Mouse (Mus musculus): ENCODE results near the gene 3110082J24Rik.

- TF ChIP-seq POLR2A (IDR thresholded peaks at IDR 0.05; ENCODE audit: borderline replicate concordance, extremely low read depth, insufficient read depth, insufficient read length, poor library complexity, severe bottlenecking) (no peak), CTCF (IDR thresholded peaks at IDR 0.05; ENCODE audit: borderline replicate concordance, extremely low read depth, insufficient read depth, insufficient read length) (no peak)
Observed at GRCm38 (mm10) chr5:30126756-30127155, 20.9 kb upstream of the 3110082J24Rik start.

All from brain, embryonic 14.5 days (tissue).